Mouse (Mus musculus) cortical plate, adult 2 months (tissue): Measurements from ENCODE around the gene Zfp335.

Experiments
- CTCF ChIP-seq: fragments of 200-500 bp; IDR thresholded peaks from 2 replicates; pipeline ENCODE4 v1.5.1; 2011; ENCODE audit warnings: mild to moderate bottlenecking, control low read depth, low read length; ENCODE audit not compliant: insufficient read depth; ENCODE audit errors: extremely low read depth
- POLR2A ChIP-seq: fragments of 200-500 bp; IDR thresholded peaks from 2 replicates; pipeline ENCODE4 v1.6.1; 2011; ENCODE audit warnings: mild to moderate bottlenecking, low read length, control low read depth; ENCODE audit not compliant: insufficient read depth; ENCODE audit errors: extremely low read depth

GRCm38 (mm10) chr2:164859640-164860432, 51.7 kb downstream of the Zfp335 start:
- TF ChIP-seq CTCF (no peak), POLR2A (no peak)
